Mouse (Mus musculus): ENCODE data around the gene Psma5.

Psma5 gene

DNA sequence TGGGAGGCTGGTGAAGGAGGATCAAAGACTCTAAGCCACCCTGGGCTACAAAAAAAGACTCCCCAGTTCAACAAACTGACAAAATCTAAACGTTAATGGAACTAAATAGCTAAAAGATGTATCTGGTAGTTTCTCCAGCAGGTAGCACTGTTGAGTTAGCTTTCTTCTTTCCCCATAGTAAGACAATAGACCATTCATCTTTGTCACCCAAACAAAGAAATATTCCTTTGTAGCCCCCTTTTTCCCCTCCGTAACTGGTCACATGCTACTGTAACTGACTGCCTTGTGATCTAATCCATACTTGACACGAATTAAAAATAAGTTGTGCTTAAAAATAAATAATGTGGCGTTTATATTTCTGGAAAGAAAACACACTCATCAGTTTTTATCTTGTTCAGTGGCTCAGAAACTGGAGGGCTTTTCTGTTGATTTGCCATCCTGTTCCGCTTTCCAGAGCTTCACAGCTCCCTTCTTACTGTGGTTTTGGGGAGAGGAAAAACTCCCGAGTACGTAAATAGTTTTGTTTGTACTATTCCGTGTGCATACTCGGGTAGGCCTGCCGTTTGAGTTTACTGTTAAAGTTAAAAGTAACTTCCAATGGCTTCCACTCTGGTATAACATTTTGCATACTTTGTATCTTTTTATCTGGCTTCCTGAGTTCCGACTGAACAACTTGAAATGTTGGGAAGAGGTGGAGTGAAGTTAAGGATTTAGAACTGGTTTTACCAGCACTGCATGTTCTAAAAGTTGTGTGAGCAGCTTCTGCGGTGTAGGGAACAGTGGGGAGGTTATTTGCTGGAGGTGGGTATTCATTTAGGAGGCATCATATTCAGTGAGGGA is 25.9 kb downstream of the Psma5 start:
- DNase-seq (ENCODE audit: low spot score): no peak

DNA sequence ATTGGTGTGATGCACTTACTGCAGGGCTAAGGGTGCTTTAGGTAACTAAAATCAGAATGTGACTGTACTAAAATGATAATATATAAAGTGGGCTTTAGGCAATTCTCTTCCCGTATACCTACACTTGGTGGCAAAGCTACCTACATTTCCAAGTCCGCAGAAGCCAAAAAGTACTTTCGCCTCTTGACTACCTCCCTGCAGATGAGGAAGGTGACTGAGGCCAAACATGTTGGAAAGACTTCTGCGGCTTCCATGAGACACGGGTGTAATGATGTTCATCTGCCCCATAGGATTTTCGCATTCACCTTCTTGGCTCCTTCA is 26.5 kb downstream of the Psma5 start:
- DNase-seq (ENCODE audit: low spot score): no peak

DNA sequence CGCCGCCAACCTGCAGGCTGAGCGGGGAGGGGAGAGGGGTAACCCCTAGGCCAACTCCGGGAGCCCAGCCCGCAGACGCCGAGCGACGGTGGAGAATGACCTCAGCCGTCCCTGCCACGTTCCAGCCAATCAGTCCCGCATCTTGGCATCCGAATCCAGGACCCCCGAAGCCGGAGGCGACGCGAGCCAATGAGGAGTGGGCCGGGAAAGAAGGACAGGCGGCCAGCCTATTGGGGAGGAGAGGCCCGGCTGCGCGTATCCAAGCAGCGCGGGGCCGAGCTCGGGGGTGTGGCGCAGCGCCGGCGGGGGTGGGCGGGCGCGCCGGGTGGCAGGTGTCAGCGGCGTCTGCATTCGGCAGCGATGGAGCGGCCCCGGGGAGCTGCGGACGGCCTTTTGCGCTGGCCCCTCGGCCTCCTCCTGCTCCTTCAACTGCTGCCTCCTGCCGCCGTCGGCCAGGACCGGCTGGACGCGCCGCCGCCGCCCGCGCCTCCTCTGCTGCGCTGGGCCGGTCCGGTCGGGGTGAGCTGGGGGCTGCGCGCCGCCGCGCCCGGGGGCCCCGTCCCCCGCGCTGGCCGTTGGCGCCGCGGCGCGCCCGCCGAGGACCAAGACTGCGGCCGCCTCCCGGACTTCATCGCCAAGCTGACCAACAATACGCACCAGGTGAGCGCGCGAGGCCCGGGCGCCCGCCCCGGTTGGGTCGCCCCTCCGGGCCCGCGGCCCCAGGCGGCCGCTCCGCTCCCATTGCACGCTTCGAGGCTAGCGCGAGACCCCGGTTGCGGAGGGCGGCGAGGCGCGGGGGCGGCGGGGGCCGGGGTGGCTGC is 27.3 kb downstream of the Psma5 start, which contains the start of gene Sort1:
TSS of gene Sort1 (plus strand) at position 302 of the 821 bp plus-strand sequence.
- no peak for DNase-seq (ENCODE audit: low spot score)

DNA sequence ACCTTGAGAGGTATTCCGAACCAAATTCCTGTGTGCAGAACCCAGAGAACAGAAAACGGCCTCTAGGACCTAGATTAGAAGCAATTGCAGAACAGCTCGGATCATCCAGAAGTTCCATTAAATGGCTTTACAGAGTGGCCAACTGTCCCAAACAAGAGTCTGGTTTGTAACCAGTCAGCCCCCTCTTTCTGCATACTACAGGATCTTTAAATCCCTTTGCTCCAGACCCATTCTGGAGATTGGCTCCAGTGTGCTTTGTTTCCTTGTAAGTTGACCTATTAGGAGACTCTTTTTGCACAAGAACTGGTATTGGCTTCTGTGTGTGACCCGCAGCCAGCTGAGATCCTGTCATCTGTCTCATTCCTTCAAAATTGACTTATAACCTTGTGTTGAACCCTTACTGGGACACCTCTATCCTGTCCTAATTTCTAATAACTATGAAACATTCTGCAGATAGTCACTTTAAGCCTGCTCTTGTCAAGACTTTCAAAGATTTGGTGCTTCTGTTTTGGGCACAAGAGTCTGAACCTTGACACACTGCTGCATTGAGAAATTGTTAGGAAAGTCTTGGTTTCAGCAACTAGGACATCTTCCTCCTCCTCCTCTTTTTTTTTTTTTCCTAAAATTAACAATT is 28.5 kb downstream of the Psma5 start:
- DNase-seq (ENCODE audit: low spot score): no peak

DNA sequence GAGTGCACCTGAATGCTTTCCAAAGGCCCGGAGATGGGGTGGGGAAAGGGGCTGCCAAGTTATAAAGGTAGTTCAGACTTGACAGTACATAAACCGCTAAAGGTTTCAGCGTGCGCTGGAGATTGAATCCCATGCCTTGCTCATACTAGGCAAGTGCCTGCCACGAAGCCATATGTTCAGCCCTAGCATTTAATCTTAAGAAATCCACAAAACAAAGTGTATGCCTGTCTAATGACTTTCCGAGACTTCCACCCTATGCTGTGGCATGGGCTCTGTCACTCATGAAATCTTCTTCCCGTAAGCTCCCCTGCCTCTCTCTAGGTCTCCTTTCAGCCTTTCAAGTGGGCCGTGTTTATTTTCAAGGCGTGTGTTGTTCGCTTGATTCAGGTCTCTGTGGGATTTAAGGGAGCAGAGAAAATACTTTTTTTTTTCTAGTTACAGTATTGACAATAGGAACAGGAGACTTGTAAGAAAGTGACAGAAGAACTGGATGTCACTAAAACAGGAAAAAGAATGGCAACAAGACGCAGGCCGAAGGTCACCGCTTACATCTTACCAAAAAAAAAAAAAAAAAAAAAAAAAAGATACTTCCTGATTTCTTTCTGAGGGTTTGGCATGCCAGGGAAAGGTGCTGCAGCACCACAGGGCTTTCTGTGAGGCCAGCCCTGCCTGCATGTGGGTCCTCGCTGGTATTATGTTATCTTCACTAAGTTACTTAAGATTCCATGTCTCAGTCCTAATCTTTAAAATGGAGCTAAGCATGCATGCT is 30.1 kb downstream of the Psma5 start:
- DNase-seq (ENCODE audit: low spot score): no peak

DNA sequence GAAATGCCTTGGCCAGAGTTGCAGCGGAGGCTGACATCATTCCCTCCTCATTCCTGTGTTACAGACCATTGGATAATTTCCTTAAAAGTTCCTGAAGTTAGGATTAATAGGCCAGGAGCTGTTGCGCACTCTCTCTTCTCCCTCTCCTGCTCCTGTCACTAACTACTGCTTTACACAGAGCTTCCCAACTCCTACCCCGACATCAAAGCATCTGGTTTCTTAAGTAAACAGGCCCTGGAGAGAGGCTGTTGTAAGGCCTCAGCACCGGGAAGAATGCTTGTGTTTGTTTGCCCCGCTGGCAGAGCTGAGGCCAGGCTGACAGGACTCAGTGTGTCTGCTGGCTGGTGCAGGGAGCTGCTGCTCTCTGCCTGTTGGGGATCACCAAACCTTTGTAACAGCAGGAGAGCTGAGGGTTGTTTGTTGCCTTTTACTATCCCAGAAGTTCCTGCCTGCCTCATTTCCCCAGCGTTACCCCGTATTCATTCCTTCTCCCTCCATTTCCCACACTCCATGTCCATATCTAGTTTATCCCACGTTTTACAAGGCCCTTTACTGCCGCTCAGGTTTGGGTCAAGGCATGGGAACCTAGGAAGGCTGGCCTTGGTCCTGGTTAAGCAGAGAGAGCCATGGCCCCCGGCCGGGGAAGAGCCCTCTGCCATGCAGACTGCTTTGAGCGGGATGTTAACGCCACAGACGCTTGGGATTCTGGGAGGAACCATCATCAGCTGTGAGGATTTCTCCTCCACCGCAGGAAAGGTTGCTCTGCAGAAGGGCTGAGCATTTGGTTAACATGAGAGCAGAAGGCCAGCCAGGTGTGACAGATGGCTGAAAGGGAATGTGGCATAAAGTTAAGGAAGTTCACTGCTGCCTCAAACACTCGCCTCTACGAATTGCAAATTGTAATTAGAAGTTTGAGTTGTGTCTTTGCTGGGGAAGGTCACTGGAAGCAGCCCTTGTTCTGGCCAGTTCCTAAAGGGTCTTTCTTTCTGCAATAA is 31.4 kb downstream of the Psma5 start:
- DNase-seq (ENCODE audit: low spot score): no peak

DNA sequence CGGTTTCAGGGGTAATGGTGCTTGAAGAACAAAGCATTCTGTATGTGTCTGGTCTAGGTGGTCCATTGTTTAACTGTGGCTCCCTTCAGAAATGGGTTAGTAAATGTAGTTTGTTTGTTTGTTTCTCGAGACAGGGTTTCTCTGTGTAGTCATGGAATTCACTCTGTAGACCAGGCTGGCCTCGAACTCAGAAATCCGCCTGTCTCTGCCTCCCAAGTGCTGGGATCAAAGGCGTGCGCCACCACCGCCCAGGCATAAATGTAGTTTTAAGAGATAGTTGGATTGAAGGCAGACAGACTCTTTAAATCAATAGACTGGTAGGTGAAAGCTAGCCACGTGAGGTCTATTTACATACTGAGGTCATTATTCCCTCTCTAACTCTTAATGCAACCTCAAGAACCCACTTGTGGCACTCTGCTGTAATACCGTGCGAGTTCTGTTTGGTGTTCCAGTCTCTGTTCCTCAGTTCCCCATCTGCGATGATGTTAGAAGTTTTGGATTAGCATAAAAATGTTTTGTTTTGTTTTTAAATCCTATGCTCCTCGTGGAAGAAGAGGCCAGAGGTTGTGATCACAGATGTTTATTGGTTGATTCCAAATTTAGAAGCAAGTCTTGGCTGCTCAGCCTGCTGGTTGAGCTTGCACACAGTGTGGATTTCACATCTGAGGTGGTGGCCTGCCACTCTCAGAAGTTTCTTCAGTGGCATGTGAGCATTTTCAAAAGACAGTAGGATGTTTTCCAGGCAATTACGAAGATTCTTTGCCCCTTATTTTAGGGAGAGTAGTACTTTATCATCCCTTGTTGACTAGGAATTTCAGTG is 32.8 kb downstream of the Psma5 start:
- DNase-seq (ENCODE audit: low spot score): no peak

DNA sequence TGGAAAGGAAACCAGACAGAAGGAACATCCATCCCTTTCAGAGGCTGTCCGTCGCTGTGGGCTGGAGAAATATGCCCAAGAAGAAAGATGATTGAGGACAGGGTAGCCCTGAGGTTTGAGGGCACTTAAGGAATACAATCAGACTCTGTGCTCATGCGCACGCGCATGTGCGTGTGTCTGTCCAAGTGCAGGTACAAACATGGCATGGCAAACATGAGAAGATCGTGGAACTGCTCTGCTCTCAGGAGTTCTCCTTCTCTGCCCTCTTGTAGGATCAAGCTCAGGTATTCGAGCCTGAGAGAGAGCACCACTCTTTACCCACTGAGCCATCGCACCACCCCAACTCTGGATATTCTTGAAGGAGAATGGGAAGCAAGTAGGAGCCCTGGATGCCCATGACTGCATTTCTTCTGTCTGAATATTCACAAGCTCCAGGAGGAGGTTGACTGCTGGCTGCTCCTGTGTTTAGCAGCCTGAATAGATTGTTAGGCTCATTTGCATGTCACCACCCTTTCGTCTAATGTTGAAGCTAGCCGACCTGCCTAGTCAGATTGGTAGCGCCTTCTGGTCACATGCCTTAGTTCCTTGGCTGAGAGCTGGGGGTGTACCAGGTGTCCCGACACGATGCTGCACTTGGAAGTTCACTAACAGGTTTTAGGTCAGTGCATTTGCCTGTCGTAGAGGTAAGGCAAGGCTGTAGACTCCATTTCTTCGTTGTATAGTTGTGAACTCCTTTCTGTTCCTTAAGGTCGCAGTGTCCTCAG is 34.5 kb downstream of the Psma5 start:
- DNase-seq (ENCODE audit: low spot score): no peak

DNA sequence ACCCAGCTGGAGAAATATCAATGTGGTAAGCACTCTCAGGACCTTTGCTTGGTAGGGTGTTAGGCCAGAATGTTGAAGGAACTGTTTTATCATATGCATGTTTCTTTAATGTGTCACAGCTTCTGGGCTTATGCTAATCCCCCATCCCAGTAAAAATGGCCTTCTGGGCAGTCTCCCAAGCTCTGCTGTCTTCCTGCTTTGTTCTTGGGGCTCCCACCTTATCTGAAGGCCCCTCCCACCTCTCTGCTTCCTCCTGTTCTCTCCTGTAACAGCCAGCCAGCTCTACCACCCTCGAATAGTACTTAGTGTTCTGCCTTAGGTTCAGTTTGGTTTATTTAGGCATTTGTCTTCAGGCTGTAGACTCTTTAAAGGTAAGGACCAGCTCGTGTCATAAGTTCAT is 37.7 kb downstream of the Psma5 start:
- no peak for DNase-seq (ENCODE audit: low spot score)

DNA sequence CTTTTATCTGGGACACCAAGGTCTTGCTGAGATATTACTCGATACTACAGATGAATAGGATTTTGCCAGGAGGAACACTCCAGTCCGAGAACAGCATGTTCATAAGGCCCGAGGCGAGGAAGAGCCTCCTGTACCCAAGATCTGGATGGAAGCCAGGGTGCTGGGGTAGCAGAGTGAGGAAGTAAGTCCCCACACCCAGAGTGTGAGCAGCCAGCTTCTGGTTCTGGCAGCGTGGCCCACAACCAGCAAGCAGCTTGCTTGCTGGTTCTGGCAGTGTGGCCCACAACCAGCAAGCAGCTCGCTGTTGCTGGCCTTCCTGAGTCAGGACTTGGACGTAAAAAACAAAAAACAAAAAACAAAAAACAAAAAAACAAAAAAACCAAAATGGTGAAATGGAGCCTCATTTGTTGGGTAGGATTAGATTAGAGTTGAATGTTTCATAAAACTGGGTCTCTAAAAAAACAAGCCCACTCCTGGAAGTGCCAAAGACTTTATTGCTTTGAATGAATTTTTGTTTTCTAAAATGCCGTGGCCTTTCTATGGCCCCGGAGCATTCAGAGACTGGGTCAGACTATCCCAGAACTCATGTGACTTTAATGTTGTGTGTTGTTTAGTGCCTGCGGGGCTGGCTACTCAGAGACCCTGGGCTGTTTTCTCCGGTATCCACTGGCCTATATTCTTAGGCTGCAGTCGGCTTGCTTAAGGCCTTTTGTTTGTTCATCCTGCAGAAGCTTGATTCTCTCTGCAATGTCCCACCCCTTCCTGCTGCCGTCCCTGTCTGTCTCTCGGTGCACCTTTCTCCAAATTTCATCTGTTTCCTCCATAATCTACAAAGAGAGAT is 38.9 kb downstream of the Psma5 start:
- no peak for DNase-seq (ENCODE audit: low spot score)

DNA sequence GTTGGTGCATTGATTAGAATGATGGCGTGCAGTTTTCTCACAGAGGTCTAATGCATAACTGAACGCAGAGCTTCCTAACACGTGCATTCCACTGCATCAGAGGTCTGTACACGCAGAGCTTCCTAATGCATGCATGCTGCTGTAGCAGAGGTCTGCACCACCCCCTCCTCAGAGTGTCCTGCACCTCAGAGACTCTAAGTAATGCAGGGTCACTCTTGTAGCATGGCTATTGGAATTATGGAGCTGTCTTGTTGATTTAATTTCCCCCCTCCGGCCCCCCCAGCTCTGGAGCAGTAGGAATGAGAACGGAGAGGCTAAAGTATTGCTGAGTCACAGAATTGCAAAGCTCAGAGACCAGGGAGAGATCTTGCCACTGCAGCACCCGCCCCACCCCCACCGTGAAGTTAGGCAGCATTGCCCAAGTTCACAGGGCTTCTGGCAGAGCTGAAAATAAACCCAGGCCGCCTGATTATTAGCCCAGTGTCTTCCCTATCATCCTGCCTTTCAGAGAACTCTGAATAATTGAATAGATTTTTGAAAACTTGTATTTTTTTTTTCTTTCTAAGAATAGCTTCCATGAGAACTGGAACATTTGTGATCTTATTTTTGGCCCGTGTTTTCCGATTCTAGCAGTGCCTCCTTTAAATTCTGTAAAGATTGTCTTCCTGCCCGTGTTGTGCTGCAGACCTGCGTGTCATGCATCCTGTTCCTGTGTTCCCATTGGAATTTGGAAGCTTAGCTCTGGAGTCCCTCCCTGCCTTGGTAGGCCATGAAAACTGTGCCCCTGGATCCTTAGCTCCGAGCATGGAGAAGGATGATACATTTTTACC is 39.7 kb downstream of the Psma5 start:
- DNase-seq (ENCODE audit: low spot score): no peak

DNA sequence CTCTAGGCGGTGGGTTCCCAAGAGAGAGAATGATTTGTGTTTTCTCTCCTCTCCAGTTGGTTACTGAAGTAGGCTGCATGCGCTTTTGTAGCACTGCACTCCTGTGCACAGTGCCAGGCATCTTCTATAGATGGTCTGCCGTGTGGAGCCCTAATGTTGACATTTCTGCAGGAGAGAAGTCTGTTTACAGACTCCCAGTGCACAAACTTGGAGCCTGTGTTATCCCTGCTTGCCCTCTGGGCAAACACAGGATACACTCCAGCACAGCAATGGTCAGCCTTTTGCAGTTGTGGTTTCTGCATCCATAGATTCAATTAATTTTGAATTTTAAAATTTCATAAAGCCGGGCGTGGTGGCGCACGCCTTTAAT is 40.3 kb downstream of the Psma5 start:
- no peak for DNase-seq (ENCODE audit: low spot score)

DNA sequence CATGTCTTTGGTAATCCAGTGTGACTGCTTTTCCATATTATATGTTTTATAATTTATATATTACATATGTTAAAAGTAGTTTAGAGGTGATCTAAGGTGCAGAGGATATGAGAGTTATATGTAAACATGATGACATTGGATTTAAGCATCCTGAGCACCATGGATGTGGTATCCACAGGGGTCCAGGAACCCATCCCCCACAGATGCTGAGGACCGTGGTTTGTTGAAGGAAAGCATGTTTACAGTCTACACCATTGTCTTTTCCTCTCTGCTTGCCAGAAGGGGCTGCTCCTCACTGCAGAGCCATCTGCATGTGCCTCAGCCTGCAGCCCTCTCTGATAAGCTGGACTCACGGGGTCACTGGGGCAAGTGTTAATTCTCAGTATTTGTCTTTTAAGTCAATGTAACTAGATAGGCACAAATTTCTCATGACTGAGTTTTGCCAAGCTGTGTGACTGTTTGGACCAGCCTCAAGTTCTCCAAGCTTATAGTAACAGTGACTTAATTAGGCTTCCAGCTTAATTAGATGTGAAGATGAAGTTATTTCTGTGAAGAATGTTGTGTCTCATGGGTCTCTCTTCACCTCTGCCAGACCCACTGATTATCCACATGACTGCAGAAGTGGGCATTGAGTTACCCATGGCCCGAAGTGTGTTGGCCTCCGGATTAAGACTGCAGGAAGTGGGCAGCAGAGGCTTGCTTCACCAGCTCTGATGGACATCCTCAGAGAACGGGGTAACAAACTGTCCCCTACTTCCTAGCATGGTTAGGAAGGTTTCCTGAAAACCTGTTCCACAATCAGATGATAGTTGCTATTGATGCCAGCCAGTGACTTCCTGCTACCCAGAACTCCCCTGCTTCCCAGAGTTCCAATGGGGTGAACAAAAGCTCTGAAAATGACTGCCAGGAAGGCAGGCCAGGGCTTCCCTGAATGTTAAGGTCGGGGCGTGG is 41.2 kb downstream of the Psma5 start:
- no peak for DNase-seq (ENCODE audit: low spot score)

DNA sequence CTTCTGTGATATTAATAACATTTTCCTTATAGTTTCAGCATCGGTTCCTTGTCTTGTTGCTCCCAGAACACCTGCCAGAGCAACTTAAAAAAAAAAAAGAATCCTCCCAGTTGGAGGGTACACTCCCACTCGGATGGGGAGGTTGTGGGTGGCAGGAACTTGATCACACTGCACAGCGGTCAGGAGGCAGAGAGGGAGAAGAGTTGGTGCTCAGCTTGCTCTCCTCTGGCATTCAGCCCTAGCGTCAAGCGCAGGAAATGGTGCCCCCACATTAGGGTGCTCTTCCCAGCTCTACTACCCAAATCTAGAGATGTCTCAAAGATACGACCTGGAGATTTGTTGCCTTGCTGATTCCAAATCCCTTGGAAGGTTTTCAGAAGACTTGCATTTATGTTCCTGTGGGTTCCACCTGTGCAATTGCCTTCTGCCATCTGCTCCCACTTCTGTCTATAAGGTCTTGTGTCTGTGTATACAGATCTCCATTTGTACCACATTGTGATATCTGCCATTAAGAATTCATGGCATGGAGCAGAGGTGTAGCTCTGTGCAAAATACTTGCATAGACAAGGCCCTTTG is 43.8 kb downstream of the Psma5 start:
- DNase-seq (ENCODE audit: low spot score): no peak

DNA sequence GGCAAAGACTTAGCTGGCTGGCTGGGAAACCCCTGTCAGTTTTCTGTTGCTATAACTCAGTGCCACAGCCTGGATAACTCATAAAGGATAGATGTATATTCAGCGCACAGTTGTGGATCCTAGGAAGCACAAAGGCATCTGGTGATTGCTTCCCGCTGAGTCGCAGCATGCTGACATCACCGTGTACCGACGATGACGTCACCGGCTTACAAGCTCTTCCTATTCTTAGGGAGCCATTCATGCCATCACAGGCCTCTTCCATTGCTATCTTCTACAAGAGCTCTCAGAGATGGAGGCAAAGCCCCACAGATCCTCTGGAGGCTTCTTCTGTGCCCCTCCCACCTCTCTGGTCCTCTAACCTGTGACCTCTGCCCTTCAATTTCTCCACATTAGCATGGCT is 47.0 kb downstream of the Psma5 start:
- no peak for DNase-seq (ENCODE audit: low spot score)

DNA sequence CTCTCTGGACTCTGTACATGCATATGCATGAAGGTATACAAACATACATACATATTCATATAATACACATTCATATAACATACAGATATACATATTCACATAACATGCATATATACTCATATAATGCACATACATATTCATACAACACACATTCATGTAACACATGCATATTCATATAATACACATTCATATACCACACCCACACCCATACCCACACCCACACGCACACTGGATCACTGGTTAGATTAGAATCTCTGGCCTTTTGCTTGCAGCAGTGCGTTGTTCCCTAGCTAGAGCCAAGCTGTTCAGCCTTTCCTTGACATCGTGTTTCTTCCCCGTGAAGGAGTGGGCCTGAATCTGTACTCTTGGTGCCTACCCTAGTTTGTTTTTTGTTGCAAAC is 48.0 kb downstream of the Psma5 start:
- no peak for DNase-seq (ENCODE audit: low spot score)
